7 mouse cellular contexts compared by ENCODE assay signal in the genomic region with DNA sequence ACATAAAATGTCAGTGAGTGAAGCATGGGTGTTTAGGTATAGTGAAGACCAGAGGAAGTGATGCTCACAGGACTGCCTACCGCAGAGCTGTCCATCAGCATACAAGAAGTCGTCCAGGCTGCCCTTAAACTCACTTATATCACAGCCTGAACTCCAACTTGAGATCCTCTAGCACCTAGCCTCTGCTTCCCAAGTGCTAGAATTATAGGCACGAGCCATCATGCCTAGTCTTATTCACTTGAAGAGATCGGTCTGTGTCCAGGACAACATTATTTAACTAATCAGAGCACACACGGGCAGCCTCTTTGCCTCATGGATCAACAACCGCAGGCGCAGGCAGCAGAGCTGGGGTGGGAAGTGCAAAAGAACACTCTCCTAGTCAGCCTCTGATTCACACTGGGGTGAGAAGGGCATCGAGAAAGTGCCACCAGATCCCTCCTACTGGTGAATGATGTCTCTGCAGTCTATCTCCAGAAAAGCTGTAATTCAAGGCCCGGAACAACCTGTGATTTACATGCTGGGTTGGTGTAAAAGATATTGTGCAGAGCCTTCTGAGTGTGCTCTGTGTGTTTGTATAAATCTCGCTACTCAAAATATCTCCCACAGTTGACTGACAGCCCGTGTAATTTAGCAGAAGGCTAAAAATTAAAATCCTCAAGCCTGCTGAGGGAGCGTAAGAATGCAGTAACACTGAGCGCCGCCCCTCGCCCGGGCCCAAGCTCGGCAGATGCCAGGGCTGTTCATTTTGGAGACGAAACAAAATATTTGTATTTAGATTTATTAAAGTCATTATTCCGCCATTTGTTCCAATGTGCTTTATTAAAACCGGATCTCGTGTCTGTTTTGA.
DNase-seq lines count a peak whose midpoint lies in the region; ATAC-seq and TF ChIP-seq lines count a peak whose summit lies in the region.

No protein-coding gene starts in this region.

- TF ChIP-seq CTCF in intestine, postnatal 0 days (IDR thresholded peaks at IDR 0.05; ENCODE audit: low read depth): peak; percentile 84

- no peaks in the 10 kb centered on the region for H3K36me3 ChIP-seq in intestine, postnatal 0 days (ENCODE audit: control insufficient read depth, insufficient read depth)
- no peaks in the 10 kb centered on the region for H3K36me3 ChIP-seq in limb, embryonic 11.5 days (ENCODE audit: control insufficient read depth, insufficient read depth, low read length)
- no peaks in the 10 kb centered on the region for H3K36me3 ChIP-seq in midbrain, embryonic 13.5 days

- no peaks in the 10 kb centered on the region for H3K9me3 ChIP-seq in intestine, postnatal 0 days (ENCODE audit: control insufficient read depth)
- H3K9me3 ChIP-seq in limb, embryonic 11.5 days (ENCODE audit: control insufficient read depth, low read length): no peaks in the 10 kb centered on the region
- H3K9me3 ChIP-seq in midbrain, embryonic 13.5 days: no peaks in the 10 kb centered on the region

- H3K4me3 ChIP-seq in intestine, postnatal 0 days (ENCODE audit: low read depth, low read length): no peak overlapping the region
- H3K4me3 ChIP-seq in limb, embryonic 11.5 days (ENCODE audit: low read depth, low read length): no peak overlapping the region
- no peak overlapping the region for H3K4me3 ChIP-seq in midbrain, embryonic 13.5 days (replicated peaks)

- H3K4me1 ChIP-seq in intestine, postnatal 0 days (replicated peaks; ENCODE audit: control insufficient read depth, insufficient read depth, low read length): no peaks in the 10 kb centered on the region
- H3K4me1 ChIP-seq in limb, embryonic 11.5 days (ENCODE audit: control insufficient read depth, insufficient read depth, low read length): peaks cover 25% of the 10 kb centered on the region
- H3K4me1 ChIP-seq in midbrain, embryonic 13.5 days (replicated peaks): peaks cover 39% of the 10 kb centered on the region

- no peaks in the 10 kb centered on the region for H3K27me3 ChIP-seq in intestine, postnatal 0 days (replicated peaks; ENCODE audit: control insufficient read depth, insufficient read depth, low read length)
- H3K27me3 ChIP-seq in limb, embryonic 11.5 days (ENCODE audit: control insufficient read depth, insufficient read depth, low read length): peaks cover 2% of the 10 kb centered on the region; the same call in 1 of the 2 replicates
- peaks cover 25% of the 10 kb centered on the region for H3K27me3 ChIP-seq in midbrain, embryonic 13.5 days

- peak; percentile 51 for DNase-seq in T-cell, adult 2 months (ENCODE audit: low spot score)
- peak; percentile 69 to 79 for DNase-seq in cerebellum, postnatal 14 days
- peak; percentile 57 for DNase-seq in limb, embryonic 11.5 days (ENCODE audit: low spot score)
- peak; percentile 21 to 44 for DNase-seq in spleen, adult 18-20 months

- H3K27ac ChIP-seq in intestine, postnatal 0 days (ENCODE audit: low read depth, low read length): no peak overlapping the region
- H3K27ac ChIP-seq in limb, embryonic 11.5 days (replicated peaks; ENCODE audit: low read depth, low read length): no peak overlapping the region
- H3K27ac ChIP-seq in midbrain, embryonic 13.5 days: peak overlapping the region; percentile 68

- H3K9ac ChIP-seq in intestine, postnatal 0 days (ENCODE audit: low read depth, low read length): no peak overlapping the region
- H3K9ac ChIP-seq in limb, embryonic 11.5 days (ENCODE audit: low read length): no peak overlapping the region
- H3K9ac ChIP-seq in midbrain, embryonic 13.5 days (replicated peaks): no peak overlapping the region

- 29% methylated on average over 21 of the region's 21 CpGs for WGBS in intestine, postnatal 0 days
- 8% methylated on average over 21 of the region's 21 CpGs for WGBS in limb, embryonic 11.5 days
- 8% methylated on average over 21 of the region's 21 CpGs for WGBS in midbrain, embryonic 13.5 days

- 0 out of 2 replicates have a peak overlapping the region, but pooled peaks have one; percentile 21 for H3K4me2 ChIP-seq in intestine, postnatal 0 days (replicated peaks; ENCODE audit: low read depth)
- H3K4me2 ChIP-seq in limb, embryonic 11.5 days (ENCODE audit: low read depth, severe bottlenecking): peak overlapping the region; percentile 27
- peak overlapping the region; percentile 29 for H3K4me2 ChIP-seq in midbrain, embryonic 13.5 days (replicated peaks)

- peak; percentile 76 for ATAC-seq in granulocyte monocyte progenitor cell, adult 5-6 weeks (replicated peaks; ENCODE audit: poor library complexity, severe bottlenecking)
- ATAC-seq in intestine, postnatal 0 days: no peak
- ATAC-seq in limb, embryonic 11.5 days (ENCODE audit: insufficient number of reproducible peaks, low FRiP score, low TSS enrichment, low read depth): peak; percentile 22; the same call in 1 of the 2 replicates
- ATAC-seq in midbrain, embryonic 13.5 days: peak; percentile 80
